Mouse (Mus musculus) liver, embryonic 11.5 days (tissue): ENCODE data around the gene Ier5l. TPM values are rescaled to one million over a fixed set of nuclear protein-coding genes. Genes with fewer than 3 reads are reported as not detected.

Experiments used
- ATAC-seq: fragments of 200-750 bp; cut with Nextera tagmentation; replicated peaks from 2 replicates; pipeline ENCODE4 v1.8.0; 2017; ENCODE audit warnings: moderate number of reproducible peaks, mild to moderate bottlenecking, moderate TSS enrichment, moderate library complexity; ENCODE audit not compliant: low FRiP score
- DNase-seq: peaks from one replicate; pipeline ENCODE4 v3.0.0-alpha.2; 2017; ENCODE audit warnings: low spot score
- H3K27ac ChIP-seq: fragments of 300-500 bp; sonication (generic); 2 replicates; pipeline ENCODE4 v1.5.1; 2014; ENCODE audit warnings: mild to moderate bottlenecking, low read depth, low read length, control low read depth
- H3K27me3 ChIP-seq: fragments of 300-500 bp; sonication (generic); replicated peaks from 2 replicates; pipeline ENCODE4 v1.6.1; 2014; ENCODE audit warnings: low read length, mixed read lengths; ENCODE audit not compliant: control insufficient read depth, insufficient read depth
- H3K36me3 ChIP-seq: fragments of 300-500 bp; sonication (generic); 2 replicates; pipeline ENCODE4 v1.6.1; 2014; ENCODE audit warnings: mild to moderate bottlenecking, low read length, moderate library complexity, mixed read lengths; ENCODE audit not compliant: control insufficient read depth, insufficient read depth
- H3K4me1 ChIP-seq: fragments of 300-500 bp; sonication (generic); replicated peaks from 2 replicates; pipeline ENCODE4 v1.6.1; 2014; ENCODE audit warnings: low read length, mixed read lengths; ENCODE audit not compliant: control insufficient read depth, insufficient read depth
- H3K4me2 ChIP-seq: fragments of 300-500 bp; sonication (generic); 2 replicates; pipeline ENCODE4 v1.6.1; 2014; ENCODE audit warnings: mild to moderate bottlenecking, control low read depth, moderate library complexity
- H3K4me3 ChIP-seq: fragments of 300-500 bp; sonication (generic); 2 replicates; pipeline ENCODE4 v1.5.1; 2014; ENCODE audit warnings: low read depth, low read length, control low read depth
- H3K9ac ChIP-seq: fragments of 300-500 bp; sonication (generic); 2 replicates; pipeline ENCODE4 v1.6.1; 2014; ENCODE audit warnings: low read depth, low read length, control low read depth
- H3K9me3 ChIP-seq: fragments of 300-500 bp; sonication (generic); 2 replicates; pipeline ENCODE4 v1.6.1; 2016; ENCODE audit warnings: low read length, inconsistent platforms, mixed read lengths; ENCODE audit not compliant: control insufficient read depth
- polyA plus RNA-seq: library from polyadenylated mRNA; unstranded; fragments of >200 nt; fragmentation: Nextera tagmentation; extraction: Ambion mirVana; gene quantifications from 2 replicates; pipeline ENCODE4 v1.2.1, GENCODE M21; 2014

Gene Ier5l
- polyA plus RNA-seq, 1 experiment from 2014 or later: 1.2 TPM

- Histone ChIP-seq H3K27me3 (no peaks in the 10 kb centered on the region), H3K4me2 (no peak overlapping the region), H3K27ac (no peak overlapping the region), H3K9me3 (no peaks in the 10 kb centered on the region), H3K4me1 (peaks cover 2% of the 10 kb centered on the region; the same call in 1 of the 2 replicates), H3K36me3 (peaks cover 65% of the 10 kb centered on the region), H3K9ac (no peak overlapping the region), H3K4me3 (no peak overlapping the region)
- no peak for ATAC-seq
- no peak for DNase-seq
Measured at GRCm38 (mm10) chr2:30429156-30429555, 44.9 kb downstream of the Ier5l start.

Other genes starting within 250 kb of the Ier5l start
- 21.4 and 21.7 TPM in 2 replicates for gene Lrrc8a, start 236.5 kb downstream of the Ier5l start, polyA plus RNA-seq
- gene Gm28035, start 233.7 kb downstream of the Ier5l start, polyA plus RNA-seq: 0.16 and 0.23 TPM in 2 replicates
- gene Phyhd1, start 208.0 kb downstream of the Ier5l start, polyA plus RNA-seq: 10.5 and 11.7 TPM in 2 replicates
- not detected in 2 replicates for gene Gm28038, start 193.2 kb downstream of the Ier5l start, polyA plus RNA-seq
- 24.2 and 25.6 TPM in 2 replicates for gene Dolk, start 187.9 kb downstream of the Ier5l start, polyA plus RNA-seq
- 60.1 and 64.5 TPM in 2 replicates for gene Nup188, start 187.8 kb downstream of the Ier5l start, polyA plus RNA-seq
- gene Sh3glb2, start 114.9 kb downstream of the Ier5l start, polyA plus RNA-seq: 44.0 and 48.9 TPM in 2 replicates
- 19.7 and 21.2 TPM in 2 replicates for gene Miga2, start 110.0 kb downstream of the Ier5l start, polyA plus RNA-seq
- 37.6 and 39.9 TPM in 2 replicates for gene Dolpp1, start 82.0 kb downstream of the Ier5l start, polyA plus RNA-seq
- gene Crat, start 58.4 kb downstream of the Ier5l start, polyA plus RNA-seq: 26.1 and 38.3 TPM in 2 replicates
- gene Ptpa, start 58.2 kb downstream of the Ier5l start, polyA plus RNA-seq: 124 and 135 TPM in 2 replicates
- 0.38 TPM in 1 of 2 replicates, not detected in the other for gene Cstad, start 120.8 kb upstream of the Ier5l start, polyA plus RNA-seq